Mouse (Mus musculus): ENCODE measurements at regions not wholly inside any gene's neighbourhood (a gene's known extent, or its start where the extent isn't known, plus 50 kb on each side); places are given as distances from the start of the nearest gene placed in this dataset.
A peak's percentile ranks its signal among the peaks of the same experiment; 100 is the strongest.

GRCm38 (mm10) chr3:33902431-33902830 lies 58.3 kb upstream of the Ccdc39 start:
- peaks cover 11% of the 10 kb centered on the region; the same call in 1 of the 2 replicates for H3K4me1 ChIP-seq
- no peaks in the 10 kb centered on the region for H3K36me3 ChIP-seq
- H3K4me2 ChIP-seq (replicated peaks) = no peak overlapping the region
- H3K4me3 ChIP-seq = no peak overlapping the region
- no peak for ATAC-seq (ENCODE audit: low FRiP score, low read depth)
- no peak overlapping the region for H3K27ac ChIP-seq
- WGBS = 77% methylated on average over 2 of the region's 2 CpGs
- H3K9me3 ChIP-seq = no peaks in the 10 kb centered on the region
- H3K27me3 ChIP-seq = peaks cover 5% of the 10 kb centered on the region; the same call in 1 of the 2 replicates
- no peak overlapping the region for H3K9ac ChIP-seq

DNA sequence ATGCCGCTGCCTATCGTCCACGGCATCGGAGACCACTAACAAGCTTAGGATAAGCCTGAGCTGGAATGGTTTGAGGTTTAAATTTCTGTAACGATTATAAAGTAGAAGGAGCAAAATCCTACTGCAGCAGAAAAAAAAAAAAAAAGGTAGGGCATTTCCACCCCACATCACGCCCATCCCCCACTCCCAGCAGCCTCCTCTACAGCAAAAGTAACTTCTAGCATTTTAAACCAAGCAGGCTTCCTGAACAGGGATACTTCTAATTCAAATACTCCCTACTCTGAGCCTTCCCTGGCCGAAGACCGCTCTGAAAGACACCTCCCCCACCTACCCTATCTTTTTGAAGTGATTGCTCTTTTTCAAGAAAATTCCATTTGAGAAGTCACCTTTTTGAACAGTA lies 59.2 kb upstream of the Ccdc39 start:
- peaks cover 11% of the 10 kb centered on the region; the same call in 1 of the 2 replicates for H3K4me1 ChIP-seq
- H3K9ac ChIP-seq = no peak overlapping the region
- no peaks in the 10 kb centered on the region for H3K9me3 ChIP-seq
- no peak overlapping the region for H3K27ac ChIP-seq
- 43% methylated on average over 8 of the region's 8 CpGs for WGBS
- 0 out of 2 replicates have a peak overlapping the region, but pooled peaks have one; percentile 4 for H3K4me2 ChIP-seq (replicated peaks)
- H3K4me3 ChIP-seq = no peak overlapping the region
- peaks cover 5% of the 10 kb centered on the region; the same call in 1 of the 2 replicates for H3K27me3 ChIP-seq
- ATAC-seq (ENCODE audit: low FRiP score, low read depth) = no peak
- H3K36me3 ChIP-seq = no peaks in the 10 kb centered on the region

- H3K9me3 ChIP-seq = no peaks in the 10 kb centered on the region
- H3K4me1 ChIP-seq = peaks cover 11% of the 10 kb centered on the region; the same call in 1 of the 2 replicates
- ATAC-seq (ENCODE audit: low FRiP score, low read depth) = no peak
- H3K4me2 ChIP-seq (replicated peaks) = no peak overlapping the region
- no peak overlapping the region for H3K9ac ChIP-seq
- H3K36me3 ChIP-seq = no peaks in the 10 kb centered on the region
- H3K4me3 ChIP-seq = no peak overlapping the region
- H3K27me3 ChIP-seq = peaks cover 5% of the 10 kb centered on the region; the same call in 1 of the 2 replicates
- no peak overlapping the region for H3K27ac ChIP-seq
- 50% methylated on average over 4 of the region's 4 CpGs for WGBS
Observed at GRCm38 (mm10) chr3:33903816-33904215, 59.7 kb upstream of the Ccdc39 start.

- peak overlapping the region; percentile 5; the same call in 1 of the 2 replicates for H3K4me3 ChIP-seq
- H3K27ac ChIP-seq = no peak overlapping the region
- peak overlapping the region; percentile 44 for H3K4me2 ChIP-seq (replicated peaks)
- ATAC-seq (ENCODE audit: low FRiP score, low read depth) = no peak
- peaks cover 11% of the 10 kb centered on the region; the same call in 1 of the 2 replicates for H3K4me1 ChIP-seq
- no peaks in the 10 kb centered on the region for H3K9me3 ChIP-seq
- no peaks in the 10 kb centered on the region for H3K36me3 ChIP-seq
- 34% methylated on average over 22 of the region's 22 CpGs for WGBS
- H3K27me3 ChIP-seq = peaks cover 5% of the 10 kb centered on the region; the same call in 1 of the 2 replicates
- no peak overlapping the region for H3K9ac ChIP-seq
Observed at GRCm38 (mm10) chr3:33904854-33905678, 61.0 kb upstream of the Ccdc39 start.

- no peak for ATAC-seq (ENCODE audit: low FRiP score, low read depth)
- WGBS = 23% methylated on average over 5 of the region's 5 CpGs
- peaks cover 5% of the 10 kb centered on the region; the same call in 1 of the 2 replicates for H3K27me3 ChIP-seq
- H3K9ac ChIP-seq = no peak overlapping the region
- peaks cover 11% of the 10 kb centered on the region; the same call in 1 of the 2 replicates for H3K4me1 ChIP-seq
- no peak overlapping the region for H3K27ac ChIP-seq
- no peaks in the 10 kb centered on the region for H3K9me3 ChIP-seq
- H3K4me3 ChIP-seq = peak overlapping the region; percentile 5; the same call in 1 of the 2 replicates
- H3K36me3 ChIP-seq = no peaks in the 10 kb centered on the region
- peak overlapping the region; percentile 44 for H3K4me2 ChIP-seq (replicated peaks)
Observed at GRCm38 (mm10) chr3:33905679-33906007, 61.5 kb upstream of the Ccdc39 start.

DNA sequence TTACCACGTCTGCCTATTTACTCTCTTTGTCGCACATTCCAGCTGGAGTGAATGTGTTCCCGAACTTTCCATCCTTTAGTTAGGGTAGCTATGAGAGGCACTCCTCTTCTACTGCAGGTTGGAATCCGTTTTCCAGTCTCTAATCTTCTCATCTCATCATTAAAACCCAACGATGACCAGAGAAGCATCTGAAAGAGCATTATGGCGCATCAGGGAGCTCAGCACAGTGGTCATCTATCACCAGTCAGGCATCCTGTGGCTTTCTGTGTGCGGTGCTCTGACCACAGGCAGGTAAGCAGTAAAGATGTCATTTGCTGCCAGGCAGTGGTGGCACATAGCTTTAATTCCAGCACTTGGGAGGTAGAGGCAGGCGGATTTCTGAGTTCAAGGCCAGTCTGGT lies 63.0 kb upstream of the Ccdc39 start:
- no peak for ATAC-seq (ENCODE audit: low FRiP score, low read depth)
- Histone ChIP-seq H3K4me2 (replicated peaks) (no peak overlapping the region), H3K27ac (no peak overlapping the region), H3K9me3 (no peaks in the 10 kb centered on the region), H3K4me3 (no peak overlapping the region), H3K36me3 (no peaks in the 10 kb centered on the region), H3K9ac (no peak overlapping the region), H3K4me1 (peaks cover 11% of the 10 kb centered on the region; the same call in 1 of the 2 replicates), H3K27me3 (peaks cover 5% of the 10 kb centered on the region; the same call in 1 of the 2 replicates)
- 82% methylated on average over 8 of the region's 8 CpGs for WGBS

GRCm38 (mm10) chr3:33911559-33911958 lies 67.4 kb upstream of the Ccdc39 start:
- no peaks in the 10 kb centered on the region for H3K4me1 ChIP-seq
- H3K9me3 ChIP-seq = no peaks in the 10 kb centered on the region
- H3K27ac ChIP-seq = no peak overlapping the region
- ATAC-seq (ENCODE audit: low FRiP score, low read depth) = no peak
- H3K4me3 ChIP-seq = no peak overlapping the region
- H3K27me3 ChIP-seq = no peaks in the 10 kb centered on the region
- H3K4me2 ChIP-seq (replicated peaks) = no peak overlapping the region
- no peak overlapping the region for H3K9ac ChIP-seq
- H3K36me3 ChIP-seq = no peaks in the 10 kb centered on the region
- 84% methylated on average over 9 of the region's 9 CpGs for WGBS

- no peak for ATAC-seq (ENCODE audit: low FRiP score, low read depth)
Observed at GRCm38 (mm10) chr3:33913470-33913869, 69.4 kb upstream of the Ccdc39 start.

DNA sequence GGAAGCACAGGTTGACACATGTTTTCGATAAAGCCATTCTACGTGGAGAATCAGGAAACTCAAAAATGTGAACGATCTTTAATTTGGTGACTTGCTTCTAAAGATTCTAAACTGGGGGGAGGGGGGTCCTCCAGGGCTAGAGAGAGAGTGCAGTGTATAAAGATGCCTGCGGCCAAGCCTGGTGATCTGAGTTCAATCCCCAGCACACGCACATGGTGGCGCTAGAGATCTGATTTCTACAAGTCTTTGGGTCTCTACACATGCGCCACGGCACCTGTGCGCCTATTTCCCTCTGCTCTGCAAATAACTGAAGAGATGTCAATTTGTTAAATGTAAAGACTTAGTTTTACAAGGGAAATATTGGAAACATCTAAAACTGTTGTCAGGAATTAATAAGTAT lies 70.3 kb upstream of the Ccdc39 start:
- ATAC-seq (ENCODE audit: low FRiP score, low read depth) = no peak
- 51% methylated on average over 9 of the region's 9 CpGs for WGBS

More at GRCm38 (mm10) chr3:33913470-33913869, 69.4 kb upstream of the Ccdc39 start:
- H3K9me3 ChIP-seq = no peaks in the 10 kb centered on the region
- H3K4me3 ChIP-seq = no peak overlapping the region
- H3K27me3 ChIP-seq = no peaks in the 10 kb centered on the region
- H3K9ac ChIP-seq = no peak overlapping the region
- 82% methylated on average over 5 of the region's 5 CpGs for WGBS
- H3K4me2 ChIP-seq (replicated peaks) = no peak overlapping the region
- no peaks in the 10 kb centered on the region for H3K36me3 ChIP-seq
- no peak overlapping the region for H3K27ac ChIP-seq
- no peaks in the 10 kb centered on the region for H3K4me1 ChIP-seq

GRCm38 (mm10) chr3:33915777-33916176 lies 71.7 kb upstream of the Ccdc39 start:
- Histone ChIP-seq H3K36me3 (no peaks in the 10 kb centered on the region), H3K9me3 (no peaks in the 10 kb centered on the region), H3K27ac (no peak overlapping the region), H3K4me1 (no peaks in the 10 kb centered on the region), H3K9ac (no peak overlapping the region), H3K4me3 (no peak overlapping the region), H3K27me3 (no peaks in the 10 kb centered on the region), H3K4me2 (replicated peaks) (no peak overlapping the region)
- ATAC-seq (ENCODE audit: low FRiP score, low read depth) = no peak

More for the DNA sequence above, 70.3 kb upstream of the Ccdc39 start:
- H3K36me3 ChIP-seq = no peaks in the 10 kb centered on the region
- no peak overlapping the region for H3K9ac ChIP-seq
- no peaks in the 10 kb centered on the region for H3K27me3 ChIP-seq
- no peak overlapping the region for H3K4me3 ChIP-seq
- H3K27ac ChIP-seq = no peak overlapping the region
- H3K4me2 ChIP-seq (replicated peaks) = no peak overlapping the region
- no peaks in the 10 kb centered on the region for H3K4me1 ChIP-seq
- H3K9me3 ChIP-seq = no peaks in the 10 kb centered on the region

DNA sequence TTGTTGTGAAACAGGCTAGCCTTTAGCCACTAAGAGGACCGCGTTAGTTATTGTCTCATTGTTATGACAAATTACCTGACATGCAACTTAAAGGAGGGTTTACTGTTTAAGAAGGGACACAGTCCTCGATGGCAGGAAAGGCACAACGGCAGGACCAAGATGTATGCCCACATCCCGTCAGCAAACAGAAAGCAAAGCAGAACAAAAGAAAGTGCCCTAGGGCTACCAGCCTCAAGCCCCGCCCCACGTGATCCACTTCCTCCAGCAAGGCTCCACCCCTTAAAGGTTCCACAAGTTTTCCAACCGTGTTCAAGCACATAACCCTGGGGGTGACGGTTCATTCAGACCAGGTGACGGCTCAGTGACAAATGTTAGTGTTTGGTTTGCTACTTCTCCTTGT lies 72.2 kb upstream of the Ccdc39 start:
- no peaks in the 10 kb centered on the region for H3K9me3 ChIP-seq

DNA sequence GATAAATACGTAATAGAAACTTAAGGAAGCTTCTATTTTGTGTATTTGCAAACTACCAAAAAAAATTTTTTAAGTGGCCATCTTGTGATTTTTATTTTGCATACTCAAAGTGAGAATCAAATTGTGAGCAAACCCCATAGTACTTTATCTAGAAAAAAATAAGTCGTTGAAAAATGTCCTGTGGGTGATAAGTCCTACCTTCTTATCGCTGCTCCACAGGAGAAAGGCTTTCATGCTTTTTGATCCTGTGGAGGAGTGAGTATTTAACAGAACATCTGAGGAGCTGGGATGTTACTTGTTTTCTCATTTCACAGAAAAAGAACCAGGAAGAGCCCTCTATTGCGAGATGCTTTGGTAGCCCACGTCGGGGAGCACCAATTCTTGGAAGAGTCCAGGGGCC lies 72.7 kb upstream of the Ccdc39 start:
- Histone ChIP-seq H3K27ac (no peak overlapping the region), H3K9me3 (no peaks in the 10 kb centered on the region), H3K4me2 (replicated peaks) (no peak overlapping the region), H3K27me3 (no peaks in the 10 kb centered on the region), H3K36me3 (no peaks in the 10 kb centered on the region), H3K4me3 (no peak overlapping the region), H3K4me1 (no peaks in the 10 kb centered on the region), H3K9ac (no peak overlapping the region)
- 90% methylated on average over 6 of the region's 6 CpGs for WGBS
- ATAC-seq (ENCODE audit: low FRiP score, low read depth) = no peak

More for the DNA sequence above, 72.2 kb upstream of the Ccdc39 start:
- H3K27me3 ChIP-seq = no peaks in the 10 kb centered on the region
- no peak overlapping the region for H3K4me2 ChIP-seq (replicated peaks)
- no peaks in the 10 kb centered on the region for H3K4me1 ChIP-seq
- 90% methylated on average over 10 of the region's 10 CpGs for WGBS
- ATAC-seq (ENCODE audit: low FRiP score, low read depth) = no peak
- no peak overlapping the region for H3K27ac ChIP-seq
- H3K36me3 ChIP-seq = no peaks in the 10 kb centered on the region
- H3K4me3 ChIP-seq = no peak overlapping the region
- no peak overlapping the region for H3K9ac ChIP-seq
